Mouse (Mus musculus) thymus, adult 2 months (tissue): ENCODE results near the gene Mfsd12.

Source experiments
- CTCF ChIP-seq: fragments of 200-500 bp; IDR thresholded peaks from 2 replicates; pipeline ENCODE4 v1.5.1; 2012; ENCODE audit warnings: mild to moderate bottlenecking, control low read depth, low read length, moderate library complexity, borderline replicate concordance; ENCODE audit not compliant: control insufficient read depth, poor library complexity, insufficient read depth; ENCODE audit errors: extremely low read depth
- POLR2A ChIP-seq: fragments of 200-500 bp; IDR thresholded peaks from 2 replicates; pipeline ENCODE4 v1.6.1; 2012; ENCODE audit warnings: mild to moderate bottlenecking, low read length, control low read depth, moderate library complexity; ENCODE audit not compliant: control insufficient read depth, poor library complexity, insufficient read depth; ENCODE audit errors: extremely low read depth

- TF ChIP-seq CTCF (no peak), POLR2A (no peak)
These were observed 39.5 kb downstream of the Mfsd12 start for GRCm38 (mm10) chr10:81396749-81397148.
